Mouse (Mus musculus) embryo, embryonic 9.5 days (tissue): ENCODE measurements around the gene Klhl26.
"Not testable (repeated sequence)": the region's sequence is repeated elsewhere in the genome, so short reads cannot be mapped to it uniquely, and the experiment has no call there.

Source experiments
- DNase-seq: peaks from one replicate; pipeline ENCODE4 v3.0.0-alpha.2; 2017; ENCODE audit errors: extremely low spot score

The Klhl26 gene

DNA sequence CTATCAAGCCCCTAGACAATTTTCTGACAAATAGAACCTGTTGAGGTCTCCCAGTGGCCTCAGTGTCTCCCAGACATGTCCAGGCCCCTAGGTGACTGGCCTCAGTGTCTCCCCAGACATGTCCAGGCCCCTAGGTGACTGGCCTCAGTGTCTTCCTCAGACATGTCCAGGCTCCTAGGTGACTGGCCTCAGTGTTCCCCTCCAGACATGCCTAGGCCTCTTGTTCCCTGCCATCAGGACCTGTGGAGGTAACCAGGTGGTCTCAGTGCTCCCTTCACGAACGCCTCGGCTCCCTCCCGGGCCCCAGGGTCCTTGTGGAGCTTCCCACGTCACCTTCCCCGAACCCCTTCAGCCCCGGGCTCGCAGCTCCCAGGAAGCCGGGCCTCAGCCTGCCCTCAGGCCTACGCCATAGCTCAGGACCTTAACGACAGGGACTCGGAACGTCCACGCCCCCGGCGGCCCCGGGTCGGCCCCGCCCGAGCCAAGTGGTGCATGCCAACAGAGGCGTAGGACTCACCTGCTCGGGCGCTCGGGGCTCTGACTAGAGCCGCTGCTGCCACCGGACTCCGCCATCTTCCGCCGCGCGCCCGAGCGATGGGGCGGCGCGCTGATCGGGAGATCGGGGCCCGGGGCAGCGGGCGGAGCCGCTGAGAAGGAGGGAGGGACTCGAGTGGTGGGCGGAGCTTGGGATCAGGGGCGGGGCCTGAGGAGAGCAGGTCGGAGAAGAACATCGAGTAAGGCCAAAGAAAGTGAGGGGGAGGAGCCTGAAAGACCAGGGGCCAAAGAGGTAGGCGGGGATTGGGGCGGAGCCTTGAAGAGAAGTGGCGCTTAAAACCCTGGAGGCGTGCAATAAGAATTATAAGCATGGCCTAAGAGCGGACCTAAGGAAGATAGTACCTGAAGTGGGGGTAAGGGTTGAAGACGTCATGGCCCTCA lies at the start of gene Klhl26:
TSS of gene Klhl26 (minus strand) at position 636 of the 936 bp plus-strand sequence.
- peak; percentile 99 for DNase-seq

DNA sequence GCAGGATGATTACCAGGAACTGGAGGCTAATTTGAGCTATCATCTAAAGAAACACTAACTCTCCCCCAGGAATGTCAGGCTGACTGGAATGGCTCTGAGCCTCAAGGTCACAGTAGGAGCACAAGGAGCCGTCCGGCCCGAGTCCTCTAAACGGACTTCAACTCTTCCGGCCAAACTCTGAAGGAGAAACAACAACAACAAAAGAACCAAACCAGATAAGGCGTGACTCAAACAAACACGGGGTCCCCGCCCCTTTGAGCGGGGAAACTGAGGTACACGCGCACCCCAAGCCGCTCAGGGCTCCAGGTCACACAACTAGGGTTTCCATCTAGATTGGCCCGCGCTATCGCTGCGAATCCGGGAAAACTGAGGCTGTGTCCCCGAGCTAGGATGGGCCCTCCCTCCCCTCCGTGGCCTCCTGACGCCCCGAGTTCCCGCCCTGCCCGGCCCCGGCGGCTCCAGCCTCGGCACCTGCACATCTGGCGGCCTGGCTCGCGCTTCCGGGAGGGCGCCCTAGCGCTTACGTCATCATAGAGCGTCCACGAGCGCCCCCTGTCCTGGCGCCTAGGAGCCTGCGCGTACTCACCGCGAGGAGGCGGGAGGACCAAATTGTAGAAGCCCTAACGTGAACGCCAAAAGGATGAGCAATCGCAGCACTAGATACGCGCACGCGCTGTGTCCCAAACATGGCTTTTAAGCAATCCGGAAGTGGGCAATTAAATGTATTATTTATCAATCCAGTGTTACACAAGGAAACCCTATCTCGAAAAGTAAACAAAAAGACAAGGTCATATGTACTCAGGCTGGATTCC lies 46.0 kb upstream of the Klhl26 start:
- peak; percentile 95 for DNase-seq

DNA sequence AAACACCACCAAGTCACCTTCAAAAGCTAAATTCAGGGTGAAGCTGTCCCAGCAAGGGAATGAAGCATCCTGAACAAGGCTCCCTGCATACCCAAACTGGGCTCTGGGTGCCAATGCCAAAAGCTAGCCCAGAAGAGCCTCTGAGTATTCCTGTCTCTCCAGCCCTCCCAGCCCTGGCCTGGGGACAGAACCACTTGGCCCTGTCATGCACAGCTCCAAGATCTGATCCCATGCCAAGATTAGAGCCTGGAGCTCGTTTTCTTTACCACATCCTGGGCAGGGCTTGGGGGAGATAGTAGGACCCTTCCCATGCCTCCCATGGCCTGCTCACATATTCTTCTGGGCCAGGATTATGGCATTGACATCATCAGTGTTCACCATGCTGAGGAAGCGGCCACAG lies 42.8 kb upstream of the Klhl26 start:
- DNase-seq, result no peak

GRCm38 (mm10) chr8:70519043-70519442 lies 42.3 kb upstream of the Klhl26 start:
- DNase-seq, result no peak

DNA sequence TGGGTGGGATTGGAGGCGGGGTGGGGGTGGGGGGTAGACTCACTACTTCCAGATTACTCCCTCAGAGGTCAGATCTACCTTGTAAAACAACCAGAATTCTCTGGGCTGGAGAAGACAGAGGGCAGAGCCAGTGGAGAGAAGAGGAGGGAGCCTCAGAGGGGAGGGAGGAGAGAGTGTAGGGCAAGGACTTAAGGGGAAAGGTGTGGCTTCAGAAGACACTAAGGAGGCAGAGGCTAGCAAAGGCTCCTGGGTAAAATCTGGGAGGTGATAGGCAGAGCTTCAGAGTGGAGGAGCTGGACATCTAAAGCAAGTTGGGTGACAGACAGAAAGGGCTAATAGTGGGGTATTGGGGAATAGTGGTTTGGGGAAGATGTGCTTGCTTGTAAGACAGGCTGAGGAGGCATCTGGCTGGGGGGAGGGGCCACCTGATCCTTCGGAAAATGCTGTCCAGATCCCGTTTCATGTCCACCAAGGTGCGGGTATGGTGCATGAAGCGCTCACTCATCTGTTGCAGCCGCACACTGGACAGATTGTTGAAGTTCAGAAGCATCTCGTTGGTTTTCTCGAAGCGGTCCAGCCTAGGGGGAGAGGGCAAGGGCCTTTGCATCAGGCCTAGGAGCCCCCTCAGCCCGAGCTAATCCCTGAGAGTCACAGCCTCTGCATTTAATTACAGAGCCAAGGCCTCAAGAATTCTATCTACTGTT lies 41.3 kb upstream of the Klhl26 start:
- no peak for DNase-seq

DNA sequence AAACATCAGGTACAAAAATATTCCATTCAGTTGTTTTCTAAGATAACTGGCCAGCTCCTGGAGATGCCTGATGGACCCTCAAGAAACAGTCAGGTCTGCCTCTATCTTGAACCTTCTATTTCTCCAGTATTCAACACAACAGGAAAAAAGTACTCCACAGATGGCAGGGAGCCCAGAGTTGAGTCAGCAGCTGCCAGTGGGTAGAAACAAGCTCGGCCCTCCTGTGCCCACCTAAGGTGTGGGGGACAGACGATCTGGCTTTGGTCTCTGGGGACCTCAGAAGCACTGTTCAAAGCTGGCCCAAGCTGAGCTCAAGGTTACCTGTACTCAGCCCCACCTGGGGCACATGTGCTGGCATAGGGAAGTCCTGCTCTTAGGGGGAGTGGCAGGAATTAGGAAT lies 36.7 kb upstream of the Klhl26 start:
- no peak for DNase-seq

- DNase-seq, result no peak
Observed at GRCm38 (mm10) chr8:70512253-70512903, 35.6 kb upstream of the Klhl26 start.

GRCm38 (mm10) chr8:70511770-70512169 lies 35.0 kb upstream of the Klhl26 start:
- no peak for DNase-seq

- DNase-seq, result not testable (repeated sequence)
Observed at GRCm38 (mm10) chr8:70511174-70511573, 34.4 kb upstream of the Klhl26 start.

DNA sequence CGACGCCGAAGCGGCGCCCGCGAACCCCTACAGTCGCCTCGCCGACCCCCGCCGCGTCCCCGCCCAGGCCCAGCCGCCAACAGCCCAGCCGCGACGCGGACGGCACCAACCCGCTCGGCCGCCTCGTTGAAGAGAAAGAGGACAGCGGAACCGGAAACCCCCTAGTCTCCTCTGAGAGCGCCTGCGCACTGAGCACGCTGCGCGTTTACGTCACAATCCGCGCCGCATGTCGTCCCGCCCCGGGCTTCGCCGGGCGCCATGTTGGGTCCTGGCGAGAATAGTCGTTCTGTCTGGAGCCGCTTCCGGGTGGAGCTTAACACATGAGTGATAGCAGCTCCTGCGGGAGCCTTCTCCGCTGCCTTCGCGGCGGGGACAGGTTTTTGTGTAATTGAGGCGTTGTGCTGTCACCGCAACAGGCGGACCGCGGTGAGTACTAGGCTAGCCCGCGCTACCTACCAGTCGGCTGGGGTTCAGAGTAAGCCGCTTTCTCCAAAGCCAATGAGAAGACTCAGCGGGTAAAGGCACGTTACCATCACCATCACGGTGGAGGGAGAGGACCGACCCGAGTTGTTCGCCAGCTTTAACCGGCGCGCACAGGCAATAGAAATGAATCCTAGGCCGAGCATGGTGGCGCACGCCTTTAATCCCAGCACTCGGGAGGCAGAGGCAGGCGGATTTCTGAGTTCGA lies 33.6 kb upstream of the Klhl26 start, which contains the start of gene Uba52:
TSS of gene Uba52 (minus strand) at position 574 of the 688 bp plus-strand sequence.
- DNase-seq, result peak; percentile 96

DNA sequence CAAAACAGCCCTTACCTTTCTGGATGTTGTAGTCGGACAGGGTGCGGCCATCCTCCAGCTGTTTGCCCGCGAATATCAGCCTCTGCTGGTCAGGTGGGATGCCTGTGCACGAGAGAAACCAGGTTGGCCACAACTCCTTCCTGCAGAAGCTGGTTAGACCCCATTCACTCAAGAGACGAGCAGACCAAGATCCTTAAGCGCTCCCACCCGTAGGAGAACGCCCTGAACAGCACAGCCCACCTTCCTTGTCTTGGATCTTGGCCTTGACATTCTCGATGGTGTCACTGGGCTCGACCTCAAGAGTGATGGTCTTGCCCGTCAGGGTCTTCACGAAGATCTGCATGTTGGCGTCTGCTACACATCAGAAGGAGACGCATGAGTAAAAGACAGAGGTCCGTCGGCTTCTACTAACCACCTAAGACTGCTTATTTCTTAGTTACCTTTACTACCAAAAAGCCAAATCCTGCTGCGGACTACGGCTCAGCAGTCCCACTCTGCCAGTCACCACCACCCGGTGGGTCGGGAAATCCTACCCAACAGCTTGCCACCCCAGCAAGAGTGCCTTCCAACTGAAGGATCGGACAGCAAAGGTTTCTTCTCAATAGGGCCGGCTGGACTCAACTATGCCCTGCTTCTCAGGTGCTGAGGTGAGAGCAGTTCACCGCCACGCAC lies 32.6 kb upstream of the Klhl26 start:
- DNase-seq, result no peak

- DNase-seq, result no peak
Observed at GRCm38 (mm10) chr8:70507027-70507393, 30.2 kb upstream of the Klhl26 start.

DNA sequence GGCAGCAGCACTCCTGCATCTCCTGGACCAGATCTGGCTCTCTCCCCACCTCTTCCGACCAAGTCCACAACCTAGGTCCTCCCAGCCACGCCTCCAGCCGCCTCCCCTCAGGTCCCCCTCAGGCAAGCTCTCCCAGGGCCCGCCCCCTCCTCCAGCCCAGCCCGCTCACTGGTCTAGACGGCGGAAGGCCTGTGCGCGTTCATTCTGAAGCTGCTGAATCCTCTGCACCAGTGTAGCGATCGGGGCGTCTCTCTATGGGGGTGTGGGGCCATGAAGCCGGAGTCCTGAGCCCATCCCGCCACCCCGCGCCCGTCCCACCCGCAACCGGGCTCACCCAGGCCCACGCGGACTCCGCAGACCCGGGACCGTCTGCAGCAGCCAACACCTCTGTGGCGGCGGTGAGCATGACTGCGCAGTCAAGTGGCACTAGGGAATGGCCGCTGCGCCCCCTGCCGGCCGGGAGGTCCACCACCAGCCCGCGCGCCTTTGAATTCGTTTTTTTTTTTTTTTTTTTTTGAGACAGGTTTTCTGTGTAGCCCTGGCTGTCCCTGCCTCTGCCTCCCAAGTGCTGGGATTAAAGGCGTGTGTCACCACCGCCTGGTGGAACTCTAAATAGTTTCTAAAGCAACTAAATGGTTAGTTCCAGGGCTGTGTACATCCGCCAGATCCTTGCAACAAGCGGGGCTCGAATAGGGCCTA lies 29.7 kb upstream of the Klhl26 start, which contains the start of gene Rex1bd:
TSS of gene Rex1bd (minus strand) at position 425 of the 699 bp plus-strand sequence.
- DNase-seq, result peak; percentile 98

GRCm38 (mm10) chr8:70505698-70506327 lies 29.0 kb upstream of the Klhl26 start:
- no peak for DNase-seq

DNA sequence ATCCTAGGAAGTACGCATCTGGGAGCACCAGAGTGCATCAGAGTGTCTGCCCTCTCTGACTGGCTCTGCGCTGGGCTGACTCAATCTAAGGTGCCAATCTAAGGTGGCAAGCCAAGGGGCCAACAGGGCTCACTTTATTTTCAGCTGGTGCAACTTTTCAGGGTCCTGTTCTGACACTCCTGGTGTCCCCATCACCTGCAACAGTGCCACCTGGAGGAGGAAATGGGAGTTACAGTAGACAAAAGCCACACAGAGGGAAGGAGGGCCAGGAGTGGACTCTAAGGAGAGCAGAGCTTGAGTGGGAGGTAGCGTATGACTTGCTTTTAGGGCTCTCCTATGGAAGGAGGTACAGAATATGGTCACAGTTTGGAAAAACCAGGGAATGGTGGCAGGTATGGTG lies 28.1 kb upstream of the Klhl26 start:
- peak; percentile 87 for DNase-seq

- peak; percentile 47 for DNase-seq
Observed at GRCm38 (mm10) chr8:70504291-70504716, 27.5 kb upstream of the Klhl26 start.

GRCm38 (mm10) chr8:70503062-70503750 lies 26.4 kb upstream of the Klhl26 start:
- DNase-seq, result peak; percentile 79

DNA sequence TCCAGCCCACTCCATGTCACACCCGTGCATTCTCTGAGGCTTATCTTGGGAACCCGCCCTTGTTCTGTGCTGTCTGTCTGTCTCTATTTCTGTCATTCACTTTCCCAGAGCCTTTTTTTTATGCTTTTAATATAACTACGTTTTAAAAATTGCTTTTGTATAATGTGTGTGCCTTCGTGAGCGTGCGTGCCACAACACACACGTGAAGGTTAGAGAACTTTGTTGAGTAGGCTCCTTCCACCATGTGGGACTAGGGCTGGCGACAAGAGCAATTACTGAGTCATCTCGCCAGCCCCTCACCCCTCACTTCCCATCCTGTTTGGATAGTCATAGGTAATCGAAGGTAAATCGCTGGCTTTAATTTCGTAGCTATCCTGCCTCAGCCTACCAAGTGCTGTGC lies 25.8 kb upstream of the Klhl26 start:
- no peak for DNase-seq
